Mouse (Mus musculus) bone marrow, adult 2 months (tissue): ENCODE results near the gene Atp5g1. TPM values are rescaled to one million over a fixed set of nuclear protein-coding genes. Genes with fewer than 3 reads are reported as not detected.

Experiments used
- H3K27ac ChIP-seq: fragments of 200-500 bp; 2 replicates; pipeline ENCODE4 v1.5.1; 2012; ENCODE audit warnings: low read depth, mild to moderate bottlenecking, control low read depth, inconsistent platforms, low read length; ENCODE audit not compliant: control insufficient read depth, poor library complexity, insufficient read depth
- H3K4me1 ChIP-seq: fragments of 200-500 bp; 2 replicates; pipeline ENCODE4 v1.6.1; 2011; ENCODE audit warnings: low read length; ENCODE audit not compliant: control insufficient read depth, insufficient read depth
- H3K4me3 ChIP-seq: fragments of 200-500 bp; replicated peaks from 2 replicates; pipeline ENCODE3; 2011; ENCODE audit warnings: mild to moderate bottlenecking, low read depth, low read length, control low read depth; ENCODE audit not compliant: control insufficient read depth
- CTCF ChIP-seq: fragments of 200-500 bp; IDR thresholded peaks from 2 replicates; pipeline ENCODE4 v1.5.1; 2011; ENCODE audit warnings: low read length, control low read depth; ENCODE audit not compliant: control insufficient read depth, insufficient read depth
- POLR2A ChIP-seq: fragments of 200-500 bp; IDR thresholded peaks from 2 replicates; pipeline ENCODE4 v1.6.1; 2011; ENCODE audit warnings: low read depth, mild to moderate bottlenecking, control low read depth, low read length, borderline replicate concordance; ENCODE audit not compliant: control insufficient read depth
- WGBS: fragments of 180-500 bp; shearing (Covaris S2); methylation state at CpG from one replicate; pipeline ENCODE4 v1.1.7; 2018; 5-methylcytosine and 5-hydroxymethylcytosine counted together
- polyA plus RNA-seq: library from polyadenylated mRNA; stranded (reverse); fragments of >200 nt; gene quantifications from 2 replicates; pipeline ENCODE4 v1.2.4, GENCODE M21; 2011; ENCODE audit warnings: low replicate concordance; ENCODE audit not compliant: missing spikeins, insufficient read depth, insufficient read length

Gene Atp5g1
- polyA plus RNA-seq, 1 experiment, result 117 TPM

- Histone ChIP-seq H3K27ac (no peak overlapping the region), H3K4me1 (peaks cover 3% of the 10 kb centered on the region), H3K4me3 (no peak overlapping the region)
- TF ChIP-seq CTCF, result no peak
- no peak for TF ChIP-seq POLR2A
- 81% methylated on average over 3 of the region's 3 CpGs for WGBS
Observed at GRCm38 (mm10) chr11:96030571-96030970, 44.9 kb downstream of the Atp5g1 start.

GRCm38 (mm10) chr11:96028130-96028529, 47.3 kb downstream of the Atp5g1 start:
- WGBS, result 54% methylated on average over 5 of the region's 5 CpGs
- H3K27ac ChIP-seq, result no peak overlapping the region
- no peaks in the 10 kb centered on the region for H3K4me1 ChIP-seq
- H3K4me3 ChIP-seq, result no peak overlapping the region
- TF ChIP-seq CTCF (no peak), POLR2A (no peak)

GRCm38 (mm10) chr11:96020622-96021021, 54.8 kb downstream of the Atp5g1 start:
- TF ChIP-seq POLR2A, result no peak
- WGBS, result 62% methylated on average over 4 of the region's 4 CpGs
- Histone ChIP-seq H3K4me3 (no peak overlapping the region), H3K4me1 (no peaks in the 10 kb centered on the region), H3K27ac (no peak overlapping the region)

Other genes starting within 250 kb of the Atp5g1 start
- 38.7 and 94.0 TPM in 2 replicates for gene Gngt2, start 238.5 kb downstream of the Atp5g1 start, polyA plus RNA-seq
- gene Abi3, start 233.2 kb downstream of the Atp5g1 start, polyA plus RNA-seq, result 18.6 and 39.0 TPM in 2 replicates
- not detected in 2 replicates for gene B4galnt2, start 160.8 kb downstream of the Atp5g1 start, polyA plus RNA-seq
- 0.11 and 19.8 TPM in 2 replicates for gene Igf2bp1, start 69.7 kb downstream of the Atp5g1 start, polyA plus RNA-seq
- gene Gip, start 51.1 kb downstream of the Atp5g1 start, polyA plus RNA-seq, result not detected in 2 replicates
- 73.9 and 155 TPM in 2 replicates for gene Snf8, start 40.8 kb downstream of the Atp5g1 start, polyA plus RNA-seq
- 16.8 and 26.9 TPM in 2 replicates for gene Ube2z, start 10.3 kb downstream of the Atp5g1 start, polyA plus RNA-seq
- gene Calcoco2, start 36.3 kb upstream of the Atp5g1 start, polyA plus RNA-seq, result 7.2 TPM in 1 of 2 replicates, not detected in the other
- gene Ttll6, start 58.1 kb upstream of the Atp5g1 start, polyA plus RNA-seq, result not detected in 2 replicates
- not detected in 2 replicates for gene Hoxb13, start 118.6 kb upstream of the Atp5g1 start, polyA plus RNA-seq
- 0.77 TPM in 1 of 2 replicates, not detected in the other for gene Hoxb9, start 195.8 kb upstream of the Atp5g1 start, polyA plus RNA-seq
- 0.75 TPM in 1 of 2 replicates, not detected in the other for gene Hoxb8, start 206.2 kb upstream of the Atp5g1 start, polyA plus RNA-seq
- 2.5 TPM in 1 of 2 replicates, not detected in the other for gene Hoxb7, start 211.0 kb upstream of the Atp5g1 start, polyA plus RNA-seq
- 1.8 and 4.4 TPM in 2 replicates for gene Hoxb6, start 216.8 kb upstream of the Atp5g1 start, polyA plus RNA-seq
- gene Hoxb5, start 227.7 kb upstream of the Atp5g1 start, polyA plus RNA-seq, result 0.52 and 1.3 TPM in 2 replicates
- gene Hoxb4, start 242.6 kb upstream of the Atp5g1 start, polyA plus RNA-seq, result 3.3 and 7.6 TPM in 2 replicates
- gene Hoxb3, start 247.7 kb upstream of the Atp5g1 start, polyA plus RNA-seq, result 1.0 TPM in 2 replicates